Mouse (Mus musculus): ENCODE data around the gene Gpd1. TPM values are rescaled to one million over a fixed set of nuclear protein-coding genes. Genes with fewer than 3 reads are reported as not detected.

Gene Gpd1
- total and polyA plus RNA-seq, 2 experiments from 2014 or later = 1.2 to 2.8 TPM

GRCm38 (mm10) chr15:99731678-99732077 lies 14.4 kb downstream of the Gpd1 start:
- Histone ChIP-seq H3K36me3 (ENCODE audit: insufficient read depth, low read length) (peaks cover 18% of the 10 kb centered on the region), H3K9ac (replicated peaks; ENCODE audit: low read length, poor library complexity, severe bottlenecking) (no peak overlapping the region), H3K4me1 (ENCODE audit: insufficient read depth, low read length) (no peaks in the 10 kb centered on the region), H3K27ac (ENCODE audit: low read depth, low read length) (no peak overlapping the region), H3K9me3 (ENCODE audit: low read length) (no peaks in the 10 kb centered on the region), H3K4me3 (ENCODE audit: low read depth, low read length) (no peak overlapping the region), H3K4me2 (ENCODE audit: low read depth, low read length, poor library complexity, severe bottlenecking) (no peak overlapping the region), H3K27me3 (ENCODE audit: insufficient read depth, low read length) (no peaks in the 10 kb centered on the region)
- no peak for DNase-seq (ENCODE audit: low spot score)
- no peak for ATAC-seq (ENCODE audit: low FRiP score)
- no peak for TF ChIP-seq CTCF (IDR thresholded peaks at IDR 0.05)
- WGBS = 93% methylated on average over 3 of the region's 3 CpGs

- H3K27me3 ChIP-seq (ENCODE audit: insufficient read depth, low read length) = no peaks in the 10 kb centered on the region
- H3K9me3 ChIP-seq (ENCODE audit: low read length) = no peaks in the 10 kb centered on the region
- no peaks in the 10 kb centered on the region for H3K4me1 ChIP-seq (ENCODE audit: insufficient read depth, low read length)
- WGBS = over 99% methylated on average over 5 of the region's 5 CpGs
- TF ChIP-seq CTCF (IDR thresholded peaks at IDR 0.05) = no peak
- no peak overlapping the region for H3K4me3 ChIP-seq (ENCODE audit: low read depth, low read length)
- no peak overlapping the region for H3K27ac ChIP-seq (ENCODE audit: low read depth, low read length)
- ATAC-seq (ENCODE audit: low FRiP score) = no peak
- no peak overlapping the region for H3K4me2 ChIP-seq (ENCODE audit: low read depth, low read length, poor library complexity, severe bottlenecking)
- no peak for DNase-seq (ENCODE audit: low spot score)
- peaks cover 27% of the 10 kb centered on the region for H3K36me3 ChIP-seq (ENCODE audit: insufficient read depth, low read length)
- no peak overlapping the region for H3K9ac ChIP-seq (replicated peaks; ENCODE audit: low read length, poor library complexity, severe bottlenecking)
Observed at GRCm38 (mm10) chr15:99733186-99733585, 15.9 kb downstream of the Gpd1 start.

- WGBS = 93% methylated on average over 2 of the region's 2 CpGs
- H3K9me3 ChIP-seq (ENCODE audit: low read length) = no peaks in the 10 kb centered on the region
- no peak overlapping the region for H3K9ac ChIP-seq (replicated peaks; ENCODE audit: low read length, poor library complexity, severe bottlenecking)
- H3K4me2 ChIP-seq (ENCODE audit: low read depth, low read length, poor library complexity, severe bottlenecking) = no peak overlapping the region
- H3K36me3 ChIP-seq (ENCODE audit: insufficient read depth, low read length) = peaks cover 44% of the 10 kb centered on the region
- DNase-seq (ENCODE audit: low spot score) = no peak
- H3K27me3 ChIP-seq (ENCODE audit: insufficient read depth, low read length) = no peaks in the 10 kb centered on the region
- ATAC-seq (ENCODE audit: low FRiP score) = no peak
- H3K27ac ChIP-seq (ENCODE audit: low read depth, low read length) = no peak overlapping the region
- H3K4me3 ChIP-seq (ENCODE audit: low read depth, low read length) = no peak overlapping the region
- H3K4me1 ChIP-seq (ENCODE audit: insufficient read depth, low read length) = no peaks in the 10 kb centered on the region
- no peak for TF ChIP-seq CTCF (IDR thresholded peaks at IDR 0.05)
Observed at GRCm38 (mm10) chr15:99735631-99736030, 18.3 kb downstream of the Gpd1 start.

GRCm38 (mm10) chr15:99736675-99737074 lies 19.4 kb downstream of the Gpd1 start:
- no peaks in the 10 kb centered on the region for H3K9me3 ChIP-seq (ENCODE audit: low read length)
- no peak overlapping the region for H3K4me2 ChIP-seq (ENCODE audit: low read depth, low read length, poor library complexity, severe bottlenecking)
- no peaks in the 10 kb centered on the region for H3K27me3 ChIP-seq (ENCODE audit: insufficient read depth, low read length)
- no peak overlapping the region for H3K4me3 ChIP-seq (ENCODE audit: low read depth, low read length)
- no peak for DNase-seq (ENCODE audit: low spot score)
- 92% methylated on average over 11 of the region's 11 CpGs for WGBS
- ATAC-seq (ENCODE audit: low FRiP score) = no peak
- TF ChIP-seq CTCF (IDR thresholded peaks at IDR 0.05) = no peak
- no peak overlapping the region for H3K9ac ChIP-seq (replicated peaks; ENCODE audit: low read length, poor library complexity, severe bottlenecking)
- H3K27ac ChIP-seq (ENCODE audit: low read depth, low read length) = no peak overlapping the region
- H3K36me3 ChIP-seq (ENCODE audit: insufficient read depth, low read length) = peaks cover 44% of the 10 kb centered on the region
- no peaks in the 10 kb centered on the region for H3K4me1 ChIP-seq (ENCODE audit: insufficient read depth, low read length)

GRCm38 (mm10) chr15:99740229-99740628 lies 22.9 kb downstream of the Gpd1 start:
- ATAC-seq (ENCODE audit: low FRiP score) (no peak), DNase-seq (ENCODE audit: low spot score) (no peak)
- H3K9me3 ChIP-seq (ENCODE audit: low read length) = no peaks in the 10 kb centered on the region
- H3K4me1 ChIP-seq (ENCODE audit: insufficient read depth, low read length) = no peaks in the 10 kb centered on the region
- H3K27me3 ChIP-seq (ENCODE audit: insufficient read depth, low read length) = no peaks in the 10 kb centered on the region
- H3K9ac ChIP-seq (replicated peaks; ENCODE audit: low read length, poor library complexity, severe bottlenecking) = no peak overlapping the region
- TF ChIP-seq CTCF (IDR thresholded peaks at IDR 0.05) = no peak
- H3K4me2 ChIP-seq (ENCODE audit: low read depth, low read length, poor library complexity, severe bottlenecking) = no peak overlapping the region
- H3K27ac ChIP-seq (ENCODE audit: low read depth, low read length) = no peak overlapping the region
- peaks cover 53% of the 10 kb centered on the region for H3K36me3 ChIP-seq (ENCODE audit: insufficient read depth, low read length)
- no peak overlapping the region for H3K4me3 ChIP-seq (ENCODE audit: low read depth, low read length)
- WGBS = 94% methylated on average over 4 of the region's 4 CpGs

GRCm38 (mm10) chr15:99754204-99754603 lies 36.9 kb downstream of the Gpd1 start:
- H3K36me3 ChIP-seq (ENCODE audit: insufficient read depth, low read length) = no peaks in the 10 kb centered on the region
- no peak for ATAC-seq (ENCODE audit: low FRiP score)
- no peak overlapping the region for H3K4me3 ChIP-seq (ENCODE audit: low read depth, low read length)
- no peak overlapping the region for H3K9ac ChIP-seq (replicated peaks; ENCODE audit: low read length, poor library complexity, severe bottlenecking)
- WGBS = 79% methylated on average over 3 of the region's 3 CpGs
- H3K4me2 ChIP-seq (ENCODE audit: low read depth, low read length, poor library complexity, severe bottlenecking) = no peak overlapping the region
- H3K9me3 ChIP-seq (ENCODE audit: low read length) = no peaks in the 10 kb centered on the region
- no peaks in the 10 kb centered on the region for H3K27me3 ChIP-seq (ENCODE audit: insufficient read depth, low read length)
- no peak for DNase-seq (ENCODE audit: low spot score)
- no peak for TF ChIP-seq CTCF (IDR thresholded peaks at IDR 0.05)
- H3K27ac ChIP-seq (ENCODE audit: low read depth, low read length) = no peak overlapping the region
- H3K4me1 ChIP-seq (ENCODE audit: insufficient read depth, low read length) = no peaks in the 10 kb centered on the region

Measured in midbrain, postnatal 0 days (tissue).